18 mouse cellular contexts compared by ENCODE assay signal in genomic region chr3:116228360-116229245, GRCm38 (mm10). TPM values are rescaled to one million over a fixed set of nuclear protein-coding genes. Genes with fewer than 3 reads are reported as not detected.
A peak's percentile ranks its signal among the peaks of the same experiment; 100 is the strongest.
DNase-seq lines count a peak whose midpoint lies in the region; ATAC-seq and TF ChIP-seq lines count a peak whose summit lies in the region.
"Had no signal": no experiment of that assay in that cellular context is flagged by ENCODE, and none has a peak within 500 bp of the region (broad histone marks: within the 10 kb centered on the region; RNA-seq: fewer than 3 reads in every experiment).

No protein-coding gene starts in this region.

- H3K4me3 ChIP-seq in lung, embryonic 14.5 days (ENCODE audit: low read depth, low read length): no peak overlapping the region
- no peak overlapping the region for H3K4me3 ChIP-seq in embryonic facial prominence, embryonic 14.5 days (ENCODE audit: low read depth, low read length)
- H3K4me3 ChIP-seq in midbrain, embryonic 15.5 days: no peak overlapping the region
- no peak overlapping the region for H3K4me3 ChIP-seq in hindbrain, embryonic 12.5 days
- H3K4me3 ChIP-seq: heart, adult 2 months; heart, embryonic 15.5 days; kidney, embryonic 15.5 days; liver, embryonic 13.5 days; megakaryocyte, embryonic 14.5 days had no signal

- no peak overlapping the region for H3K4me2 ChIP-seq in lung, embryonic 14.5 days
- H3K4me2 ChIP-seq in embryonic facial prominence, embryonic 14.5 days (ENCODE audit: low read depth, low read length): no peak overlapping the region
- H3K4me2 ChIP-seq in midbrain, embryonic 15.5 days: no peak overlapping the region
- H3K4me2 ChIP-seq in hindbrain, embryonic 12.5 days (replicated peaks): no peak overlapping the region
- H3K4me2 ChIP-seq: heart, embryonic 15.5 days; kidney, embryonic 15.5 days; liver, embryonic 13.5 days had no signal

- H3K36me3 ChIP-seq in lung, embryonic 14.5 days (ENCODE audit: insufficient read depth): no peaks in the 10 kb centered on the region
- H3K36me3 ChIP-seq in embryonic facial prominence, embryonic 14.5 days (ENCODE audit: control insufficient read depth, insufficient read depth, low read length): no peaks in the 10 kb centered on the region
- H3K36me3 ChIP-seq in midbrain, embryonic 15.5 days (replicated peaks): no peaks in the 10 kb centered on the region
- no peaks in the 10 kb centered on the region for H3K36me3 ChIP-seq in hindbrain, embryonic 12.5 days
- H3K36me3 ChIP-seq: heart, embryonic 15.5 days; kidney, embryonic 15.5 days; liver, embryonic 13.5 days had no signal

- no peaks in the 10 kb centered on the region for H3K27me3 ChIP-seq in lung, embryonic 14.5 days (ENCODE audit: insufficient read depth, low read length)
- no peaks in the 10 kb centered on the region for H3K27me3 ChIP-seq in embryonic facial prominence, embryonic 14.5 days (replicated peaks; ENCODE audit: control insufficient read depth, insufficient read depth, low read length)
- no peaks in the 10 kb centered on the region for H3K27me3 ChIP-seq in midbrain, embryonic 15.5 days (replicated peaks)
- no peaks in the 10 kb centered on the region for H3K27me3 ChIP-seq in hindbrain, embryonic 12.5 days
- H3K27me3 ChIP-seq: heart, embryonic 15.5 days; kidney, embryonic 15.5 days; liver, embryonic 13.5 days had no signal

- WGBS in lung, embryonic 14.5 days: 51% methylated on average over 11 of the region's 11 CpGs
- 31% methylated on average over 11 of the region's 11 CpGs for WGBS in embryonic facial prominence, embryonic 14.5 days
- 40% methylated on average over 11 of the region's 11 CpGs for WGBS in midbrain, embryonic 15.5 days
- WGBS in hindbrain, embryonic 12.5 days: 44% methylated on average over 11 of the region's 11 CpGs

- TF ChIP-seq CTCF in lung, embryonic 14.5 days (IDR thresholded peaks at IDR 0.05; ENCODE audit: low read depth): no peak

- no peak overlapping the region for H3K9ac ChIP-seq in lung, embryonic 14.5 days
- H3K9ac ChIP-seq in embryonic facial prominence, embryonic 14.5 days (ENCODE audit: low read depth, low read length): no peak overlapping the region
- H3K9ac ChIP-seq in midbrain, embryonic 15.5 days: no peak overlapping the region
- H3K9ac ChIP-seq in hindbrain, embryonic 12.5 days: no peak overlapping the region
- H3K9ac ChIP-seq: heart, embryonic 15.5 days; kidney, embryonic 15.5 days; liver, embryonic 13.5 days had no signal

- H3K9me3 ChIP-seq in lung, embryonic 14.5 days (ENCODE audit: low read depth, low read length): no peaks in the 10 kb centered on the region
- H3K9me3 ChIP-seq in embryonic facial prominence, embryonic 14.5 days (ENCODE audit: control insufficient read depth, low read length): no peaks in the 10 kb centered on the region
- no peaks in the 10 kb centered on the region for H3K9me3 ChIP-seq in midbrain, embryonic 15.5 days
- no peaks in the 10 kb centered on the region for H3K9me3 ChIP-seq in hindbrain, embryonic 12.5 days (replicated peaks)
- H3K9me3 ChIP-seq: heart, embryonic 15.5 days; kidney, embryonic 15.5 days; liver, embryonic 13.5 days; megakaryocyte, embryonic 14.5 days had no signal

- ATAC-seq in lung, embryonic 14.5 days (ENCODE audit: insufficient read depth): no peak
- ATAC-seq in embryonic facial prominence, embryonic 14.5 days (ENCODE audit: low read depth): peak; percentile 60
- peak; percentile 43 for ATAC-seq in midbrain, embryonic 15.5 days (replicated peaks)
- ATAC-seq in hindbrain, embryonic 12.5 days (ENCODE audit: low FRiP score): no peak
- ATAC-seq: intestine, embryonic 16.5 days had no signal

- no peak overlapping the region for H3K27ac ChIP-seq in lung, embryonic 14.5 days (ENCODE audit: low read depth)
- no peak overlapping the region for H3K27ac ChIP-seq in embryonic facial prominence, embryonic 14.5 days (replicated peaks; ENCODE audit: low read depth, low read length)
- no peak overlapping the region for H3K27ac ChIP-seq in midbrain, embryonic 15.5 days
- H3K27ac ChIP-seq in hindbrain, embryonic 12.5 days: no peak overlapping the region
- H3K27ac ChIP-seq: heart, adult 2 months; heart, embryonic 15.5 days; kidney, embryonic 15.5 days; liver, embryonic 13.5 days had no signal

- H3K4me1 ChIP-seq in lung, embryonic 14.5 days (ENCODE audit: insufficient read depth): no peaks in the 10 kb centered on the region
- H3K4me1 ChIP-seq in embryonic facial prominence, embryonic 14.5 days (ENCODE audit: control insufficient read depth, insufficient read depth, low read length): peaks cover 11% of the 10 kb centered on the region
- H3K4me1 ChIP-seq in midbrain, embryonic 15.5 days: peaks cover 7% of the 10 kb centered on the region
- peaks cover 6% of the 10 kb centered on the region; the same call in 1 of the 2 replicates for H3K4me1 ChIP-seq in hindbrain, embryonic 12.5 days
- H3K4me1 ChIP-seq: heart, embryonic 15.5 days; kidney, embryonic 15.5 days; liver, embryonic 13.5 days; megakaryocyte, embryonic 14.5 days had no signal

- DNase-seq in embryo, embryonic 11 days: peak; percentile 46
- no peak for DNase-seq in embryo, embryonic 9.5 days (ENCODE audit: extremely low spot score)
- DNase-seq in lung, embryonic 14.5 days: peak; percentile 36
- no peak for DNase-seq in lung, adult 18-20 months
- DNase-seq in embryonic facial prominence, embryonic 14.5 days (ENCODE audit: low spot score): peak; percentile 85
- DNase-seq in layer of hippocampus, adult 11-12 months (ENCODE audit: low spot score): no peak
- DNase-seq: adrenal gland, adult 8-10 months; cerebellum, adult 18-20 months; heart, adult 2 months; liver, embryonic 13.5 days; lung, postnatal 10 days; thymus, postnatal 25 days had no signal

RNA-seq across cellular contexts. Expression of gene Gpr88, which starts 24.7 kb away (rescaled TPM):
- 1.3 and 1.7 TPM in 2 replicates for polyA plus RNA-seq in lung, embryonic 14.5 days (2014; fragmentation: Nextera tagmentation; extraction: Ambion mirVana)
- polyA plus RNA-seq in embryonic facial prominence, embryonic 14.5 days (2014; fragmentation: Nextera tagmentation; extraction: Ambion mirVana): 0.93 and 2.5 TPM in 2 replicates
- 3.0 and 3.2 TPM in 2 replicates for polyA plus RNA-seq in midbrain, embryonic 15.5 days (2015; fragmentation: Nextera tagmentation; extraction: Ambion mirVana)
- 1.7 and 2.0 TPM in 2 replicates for polyA plus RNA-seq in hindbrain, embryonic 12.5 days (2016; fragmentation: Nextera tagmentation; extraction: Ambion mirVana)

Comparison
In these comparisons a context has a peak if more than half of its experiments do, and no peak if none do; other contexts are left out.
1. DNase-seq: peak in embryo, embryonic 11 days (single experiment), lung, embryonic 14.5 days (single experiment) and embryonic facial prominence, embryonic 14.5 days (single experiment); none in embryo, embryonic 9.5 days (single experiment), lung, adult 18-20 months (0 of 2) and layer of hippocampus, adult 11-12 months (single experiment).
2. ATAC-seq: peak in embryonic facial prominence, embryonic 14.5 days (single experiment) and midbrain, embryonic 15.5 days (single experiment); none in lung, embryonic 14.5 days (single experiment) and hindbrain, embryonic 12.5 days (single experiment).